Mouse (Mus musculus): ENCODE data around the gene Vwce.
A peak's percentile ranks its signal among the peaks of the same experiment; 100 is the strongest.

The Vwce gene

DNA sequence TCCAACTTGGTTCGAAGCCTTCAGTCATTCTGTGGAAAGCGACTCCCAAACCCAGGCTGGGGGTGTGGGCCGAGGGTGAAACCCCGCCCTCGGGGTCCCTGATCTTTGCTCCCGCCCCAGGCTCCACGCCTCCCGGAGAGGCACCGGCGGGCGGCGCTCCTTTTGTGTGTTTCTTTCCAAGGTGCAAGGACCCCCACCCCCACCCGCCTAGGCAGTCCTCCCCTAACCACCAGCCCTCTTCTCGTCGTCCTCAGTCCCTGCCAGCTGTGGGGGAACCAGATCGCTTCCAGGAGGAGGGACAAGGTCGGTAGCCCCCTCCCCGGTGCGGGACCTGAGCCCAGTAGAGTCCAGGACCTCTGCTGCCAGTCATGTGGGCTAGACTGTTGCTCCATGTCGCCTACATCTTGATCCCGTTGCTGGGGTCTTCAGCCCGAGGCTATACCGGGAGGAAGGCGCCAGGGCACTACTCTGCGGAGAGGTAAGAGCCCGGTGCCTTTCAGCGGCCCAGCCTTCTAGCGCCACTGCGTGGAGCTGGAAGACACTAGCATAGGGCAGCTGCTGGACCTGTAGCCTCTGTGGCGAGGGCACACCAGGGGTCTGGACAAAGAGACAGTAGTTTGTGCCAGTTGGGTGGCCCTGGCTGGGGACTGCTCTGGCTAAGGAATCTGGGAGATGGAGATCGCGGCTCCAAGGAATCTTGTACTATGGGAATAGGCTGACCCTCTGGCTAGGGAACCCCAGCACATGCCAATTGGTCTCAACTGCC is at the start of gene Vwce:
Gene Vwce, plus strand, starts transcription at position 108 of the 766 bp plus-strand sequence.
- no peak for DNase-seq (ENCODE audit: low read depth)

DNA sequence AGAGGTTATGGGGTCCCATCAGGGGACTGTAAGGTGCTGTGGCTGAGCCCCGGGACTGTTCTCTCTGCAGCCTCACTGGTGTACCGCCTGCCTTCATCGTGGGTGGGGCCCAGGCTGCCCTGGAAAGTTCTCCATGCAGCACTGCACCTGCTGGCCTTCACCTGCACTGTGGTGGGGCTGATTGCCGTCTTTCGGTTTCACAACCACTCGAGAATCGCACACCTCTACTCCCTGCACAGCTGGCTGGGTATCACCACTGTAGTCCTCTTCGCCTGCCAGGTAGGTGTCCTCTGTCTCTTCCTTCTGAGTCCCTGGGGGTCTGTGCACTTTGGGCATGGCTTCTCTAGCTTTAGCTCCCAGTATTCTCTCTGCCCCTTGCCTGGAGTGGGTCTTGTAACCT is 48.9 kb upstream of the Vwce start:
- DNase-seq (ENCODE audit: low read depth) = no peak

DNA sequence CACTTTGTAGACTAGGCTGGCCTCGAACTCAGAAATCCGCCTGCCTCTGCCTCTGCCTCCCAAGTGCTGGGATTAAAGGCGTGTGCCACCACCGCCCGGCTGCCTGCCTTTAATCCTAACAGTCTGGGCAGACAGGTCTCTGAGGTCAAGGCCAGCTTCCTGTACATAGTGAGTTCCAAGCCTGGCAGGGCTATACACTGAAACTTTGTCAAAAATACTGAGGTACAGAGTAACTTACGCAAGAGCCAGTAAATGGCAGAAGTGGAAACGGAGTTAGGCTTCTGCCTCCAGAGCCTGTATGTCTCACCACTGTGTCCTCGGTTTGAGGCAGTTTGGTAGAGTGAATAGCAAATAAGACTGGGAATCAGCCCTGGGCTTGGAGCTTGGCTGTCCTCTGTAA is 46.8 kb upstream of the Vwce start:
- DNase-seq (ENCODE audit: low read depth) = no peak

DNA sequence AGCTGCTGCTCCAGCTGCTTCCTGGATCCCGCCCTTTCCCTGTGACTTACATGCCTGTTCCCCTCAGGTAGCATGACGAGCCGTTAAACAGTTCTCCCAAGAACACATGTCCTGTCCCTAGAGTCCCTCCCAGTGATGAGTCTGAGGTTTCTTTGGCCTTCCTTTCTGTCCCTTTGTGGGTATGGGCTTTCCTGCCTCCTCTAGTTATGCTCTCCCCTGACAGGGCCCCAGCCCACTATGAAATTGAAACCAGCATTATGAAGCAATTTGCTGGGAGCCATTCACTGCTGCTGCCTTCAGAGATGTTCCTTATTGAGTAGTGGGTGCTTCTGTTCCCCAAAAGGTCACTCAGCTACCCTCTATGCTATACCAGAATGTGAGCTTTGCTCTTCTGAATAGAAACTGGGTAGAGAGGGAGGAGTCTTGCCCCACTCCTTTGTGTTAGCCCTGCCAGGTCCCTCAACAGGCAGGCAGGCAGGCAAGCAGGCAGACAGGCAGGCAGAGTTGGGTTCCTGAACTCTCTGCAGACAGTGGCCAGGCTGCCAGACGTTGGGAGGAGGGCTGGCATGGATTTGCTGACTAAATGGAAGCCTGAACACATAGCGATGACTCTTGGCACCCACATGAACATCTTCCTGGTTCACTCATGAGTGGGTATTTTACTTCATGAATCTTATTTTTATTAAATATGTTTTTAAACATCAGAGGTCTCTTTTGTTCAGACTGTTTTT is 44.7 kb upstream of the Vwce start:
- no peak for DNase-seq (ENCODE audit: low read depth)

DNA sequence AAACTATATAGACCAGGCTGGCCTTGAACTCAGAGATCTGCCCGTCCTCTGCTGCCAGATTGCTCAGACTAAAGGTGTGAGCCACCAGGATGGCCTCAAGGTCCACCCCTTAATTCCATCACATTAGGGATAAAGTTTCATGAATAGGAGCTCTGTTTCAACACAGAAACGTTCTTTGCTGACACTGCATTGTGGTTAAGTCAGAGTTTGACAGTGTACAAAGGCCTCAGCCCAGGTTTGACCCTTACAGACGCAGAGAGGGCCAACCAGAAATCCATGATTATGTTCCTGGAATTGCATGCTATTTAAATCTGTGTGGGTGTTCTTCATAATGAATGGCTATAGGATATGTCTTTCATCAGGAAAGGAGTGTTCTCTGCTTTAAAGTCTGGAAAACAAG is 43.7 kb upstream of the Vwce start:
- DNase-seq (ENCODE audit: low read depth) = no peak

DNA sequence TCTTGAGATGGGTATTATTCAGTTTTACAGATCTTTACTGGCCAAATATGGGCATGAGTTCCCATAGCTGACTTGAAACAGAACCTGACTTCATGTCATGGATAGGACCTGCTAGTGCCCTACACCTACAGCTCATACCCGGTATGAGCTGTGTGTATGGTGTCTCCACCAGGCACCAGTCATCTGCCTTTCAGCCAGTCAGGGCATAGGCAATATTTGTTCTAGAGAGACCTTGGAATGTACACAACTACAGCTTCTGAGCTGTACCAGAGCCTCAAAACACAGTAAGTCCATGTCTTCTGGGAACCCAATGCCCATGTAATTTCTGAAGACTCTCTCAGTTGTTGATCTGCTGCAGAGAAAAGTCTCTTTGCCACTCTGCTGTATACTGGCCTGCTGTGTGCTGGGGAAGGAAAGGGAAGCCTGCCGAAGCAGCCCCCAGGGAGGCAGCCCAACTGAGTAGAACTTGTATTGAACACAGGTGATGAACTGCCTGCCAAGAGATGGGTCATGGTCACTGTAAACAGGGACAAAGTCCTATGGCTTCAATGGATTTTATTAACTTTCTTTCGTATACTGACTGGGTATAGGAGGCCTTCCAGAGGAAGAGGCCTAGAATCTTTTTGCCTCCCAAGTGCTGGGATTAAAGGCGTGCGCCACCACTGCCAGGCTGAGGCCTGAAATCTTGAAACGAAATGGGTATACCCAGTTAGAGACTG is 42.2 kb upstream of the Vwce start:
- DNase-seq (ENCODE audit: low read depth) = no peak

DNA sequence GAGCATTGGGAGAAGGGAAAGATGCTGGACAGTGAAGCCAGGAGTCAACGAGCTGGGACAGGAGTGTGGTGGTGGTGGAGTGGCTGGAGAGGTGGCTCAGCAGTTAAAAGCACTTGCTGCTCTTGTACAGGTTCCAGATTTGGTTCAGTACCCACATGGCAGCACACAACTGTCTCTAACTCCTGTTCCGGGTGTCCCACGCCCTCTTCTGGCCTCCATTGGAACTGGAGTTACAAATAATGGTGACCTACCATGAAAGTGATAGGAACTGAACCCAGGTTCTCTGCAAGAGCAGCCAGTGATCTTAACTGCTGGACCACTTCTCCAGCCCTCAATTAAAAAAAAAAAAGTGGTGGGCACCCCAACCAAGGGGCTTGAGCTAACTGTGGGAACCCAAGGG is 35.8 kb upstream of the Vwce start:
- no peak for DNase-seq (ENCODE audit: low read depth)

DNA sequence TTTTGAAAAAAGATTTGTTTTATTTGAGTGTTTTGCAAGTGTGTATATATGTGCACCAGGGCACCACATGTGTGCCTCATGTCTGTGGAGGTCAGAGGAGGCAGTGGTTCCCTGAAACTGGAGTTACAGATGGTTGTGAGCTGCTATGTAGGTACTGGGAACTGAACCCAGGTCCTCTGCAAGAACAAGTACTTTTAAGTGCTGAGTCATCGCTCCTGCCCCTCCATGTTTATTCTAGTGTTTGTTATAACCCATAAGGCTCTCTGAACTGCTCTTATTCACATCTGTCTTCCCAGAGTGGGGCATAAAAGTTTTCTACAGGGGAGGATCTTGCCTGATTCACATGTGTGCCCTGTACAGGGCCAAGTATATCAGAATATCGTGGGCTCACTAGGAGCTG is 34.4 kb upstream of the Vwce start:
- DNase-seq (ENCODE audit: low read depth) = no peak

DNA sequence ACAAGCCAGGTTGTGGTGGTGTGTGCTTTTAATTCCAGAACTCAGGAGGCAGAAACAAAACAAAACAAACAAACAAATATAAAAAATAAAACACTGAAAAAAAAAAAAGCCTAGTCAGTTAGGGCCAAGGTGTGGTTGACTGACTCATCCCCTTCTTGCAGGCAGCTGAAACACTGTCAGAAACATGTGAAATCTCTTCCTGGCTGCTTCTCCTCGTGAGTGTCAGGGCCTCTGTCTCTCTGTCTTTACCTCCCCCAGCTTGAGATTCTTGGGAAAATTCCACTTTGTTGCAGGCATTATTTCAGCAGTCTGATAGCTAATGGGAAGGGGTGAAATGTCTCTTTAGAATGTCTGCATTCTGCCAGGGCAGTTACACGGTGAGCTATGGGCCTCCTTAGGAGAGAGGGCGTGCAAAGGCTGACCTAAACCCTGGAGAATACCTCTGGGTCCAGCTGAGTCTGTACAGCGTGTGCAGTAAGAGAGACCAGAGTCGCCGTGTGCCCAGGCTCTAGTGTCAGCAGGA is 31.7 kb upstream of the Vwce start:
- DNase-seq (ENCODE audit: low read depth) = no peak

DNA sequence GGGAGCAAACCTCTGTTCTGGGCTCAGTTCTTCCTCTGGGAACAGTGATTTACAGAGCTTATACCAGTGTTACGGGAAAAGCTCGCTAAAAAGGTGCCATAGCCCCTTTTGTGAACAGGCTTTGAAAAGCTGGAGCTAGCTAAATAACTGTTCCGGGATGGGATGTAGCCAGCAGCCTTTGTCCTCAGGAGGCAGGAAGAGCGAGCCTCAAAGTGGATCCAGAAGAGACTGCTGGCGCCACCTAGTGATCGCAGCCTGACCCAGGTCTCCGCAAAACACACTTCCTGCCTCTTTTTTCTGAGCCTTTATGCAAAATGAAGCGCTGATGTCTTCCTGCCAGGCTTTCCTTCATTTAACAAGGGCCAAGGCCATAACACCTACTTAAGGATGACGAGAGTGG is 31.2 kb upstream of the Vwce start:
- DNase-seq (ENCODE audit: low read depth) = peak; percentile 82

DNA sequence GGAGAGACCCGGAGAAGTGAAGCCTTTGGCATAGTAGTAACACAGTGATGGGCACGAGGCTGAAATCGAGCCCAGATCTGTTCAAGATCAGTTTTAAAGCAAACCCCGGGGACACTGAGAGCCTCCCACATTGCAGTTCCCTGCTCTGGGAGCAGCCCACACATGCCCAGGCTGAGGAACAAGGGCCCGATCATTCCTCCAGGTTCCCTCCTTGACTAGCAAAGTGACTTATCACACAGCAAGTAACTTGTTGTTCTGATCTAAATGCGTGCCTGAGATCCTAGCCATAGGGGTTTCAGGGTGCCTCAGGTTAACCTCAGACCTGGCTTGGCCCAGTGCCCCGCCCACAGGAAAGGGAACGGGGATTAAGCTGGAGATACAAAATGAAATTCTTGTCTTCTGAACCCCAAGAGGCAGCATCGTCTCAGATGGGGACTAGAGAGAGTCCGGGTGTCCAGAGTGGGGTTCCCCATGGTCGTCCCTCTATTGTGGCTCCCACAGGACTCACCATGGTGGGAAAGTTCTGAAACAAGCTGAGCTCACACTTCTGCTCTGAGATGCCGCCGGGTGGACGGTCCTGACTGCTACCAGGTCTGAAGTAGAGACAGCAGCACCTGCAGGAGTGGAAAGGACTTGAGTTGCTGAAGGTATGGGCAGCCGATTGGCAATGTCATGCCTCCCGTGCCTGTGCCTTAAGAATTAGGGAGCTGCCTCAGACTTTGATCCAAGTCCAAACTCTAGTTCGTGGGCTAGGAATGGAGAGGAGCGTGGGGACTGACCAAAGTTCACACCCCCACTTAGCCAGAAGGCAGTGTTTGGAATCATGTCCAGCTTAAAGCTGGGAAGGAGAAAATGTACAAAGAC is 30.1 kb upstream of the Vwce start:
- no peak for DNase-seq (ENCODE audit: low read depth)

DNA sequence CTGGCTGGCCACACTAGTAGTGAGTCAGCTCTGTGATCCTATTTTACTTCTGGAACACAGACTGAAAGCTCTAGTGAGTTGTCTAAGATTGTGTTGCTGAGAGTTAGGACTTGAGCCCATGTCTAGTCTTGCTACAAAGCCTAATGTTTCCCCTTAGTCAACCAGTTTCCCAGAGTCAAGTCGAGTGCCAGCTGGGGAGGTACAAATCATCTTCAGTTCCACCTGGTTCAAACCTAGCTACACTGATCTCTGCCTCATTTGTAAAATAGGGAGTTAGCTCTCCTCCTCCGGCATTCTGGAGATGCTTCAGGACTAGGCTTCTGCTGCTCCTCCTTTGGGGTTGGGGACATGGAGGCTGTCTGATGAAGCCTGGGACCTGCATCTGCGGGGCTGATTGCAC is 29.5 kb upstream of the Vwce start:
- DNase-seq (ENCODE audit: low read depth) = no peak

DNA sequence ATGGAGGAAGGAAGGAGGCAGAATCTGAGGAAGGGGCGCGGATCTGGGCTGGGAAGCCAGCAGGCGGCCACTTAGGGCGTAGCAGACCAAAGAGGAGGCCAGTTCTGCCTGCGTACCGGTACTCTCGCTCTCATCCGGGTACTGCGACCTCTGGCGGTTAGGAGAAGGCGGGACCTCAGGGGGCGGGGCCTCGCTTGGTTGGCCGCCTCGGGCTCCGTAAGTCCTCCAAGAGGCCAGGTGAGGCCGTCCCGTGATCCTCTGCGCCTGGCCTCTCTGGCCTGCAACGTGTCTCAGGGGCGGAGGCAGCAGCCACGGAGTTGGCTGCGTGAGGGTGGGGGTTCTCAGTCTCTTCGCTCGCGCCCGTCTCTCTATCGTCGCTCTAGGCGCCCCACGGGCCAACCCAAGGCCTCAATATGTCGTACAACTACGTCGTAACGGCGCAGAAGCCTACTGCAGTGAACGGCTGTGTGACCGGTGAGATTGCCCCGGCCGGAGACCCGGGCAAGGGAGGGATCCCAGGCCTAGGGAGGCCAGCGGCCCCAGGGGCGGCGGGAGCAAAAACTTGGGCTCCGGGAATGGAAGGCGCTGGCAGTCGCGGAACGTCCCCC is 28.6 kb upstream of the Vwce start, which contains the start of the genes Ddb1 and Tkfc:
Gene Ddb1, plus strand, starts transcription at position 35 of the 608 bp plus-strand sequence.
Gene Tkfc, minus strand, starts transcription at position 362 of the 608 bp plus-strand sequence.
- peak; percentile 95 for DNase-seq (ENCODE audit: low read depth)

DNA sequence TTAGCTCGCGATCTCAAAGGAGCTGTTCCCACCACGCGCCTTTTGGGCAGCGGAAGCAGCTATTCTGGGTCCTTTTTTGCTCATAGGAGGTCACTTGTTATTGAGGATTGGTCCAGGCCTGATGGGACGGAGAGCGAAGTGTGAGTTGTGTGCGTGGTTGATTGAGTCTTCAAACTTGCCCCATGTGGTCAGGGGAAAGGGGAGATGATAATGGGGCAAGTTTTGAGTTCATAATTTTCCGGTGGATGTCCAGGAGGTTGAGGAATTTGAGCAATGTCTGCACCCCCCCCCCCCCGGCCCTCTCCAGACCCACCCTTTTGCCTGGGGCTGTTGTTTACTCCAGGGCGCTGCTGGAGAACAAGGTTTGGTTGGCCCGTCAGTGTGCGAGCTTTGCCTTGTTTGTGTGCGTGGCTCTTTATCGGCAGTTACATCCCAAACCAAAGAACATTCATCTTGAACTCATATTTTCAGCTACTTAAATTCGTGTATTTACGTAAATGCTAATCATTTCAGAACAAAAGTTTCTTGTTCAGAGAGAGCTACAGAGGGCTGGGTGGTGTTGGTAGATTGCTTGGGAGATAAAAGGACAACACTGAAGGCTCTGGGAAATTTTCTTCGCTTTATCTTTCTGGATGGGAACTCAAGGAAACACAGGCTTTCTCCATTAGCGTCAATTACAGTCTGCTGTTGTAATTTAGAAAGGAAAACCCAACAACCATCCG is 28.0 kb upstream of the Vwce start:
- DNase-seq (ENCODE audit: low read depth) = no peak

DNA sequence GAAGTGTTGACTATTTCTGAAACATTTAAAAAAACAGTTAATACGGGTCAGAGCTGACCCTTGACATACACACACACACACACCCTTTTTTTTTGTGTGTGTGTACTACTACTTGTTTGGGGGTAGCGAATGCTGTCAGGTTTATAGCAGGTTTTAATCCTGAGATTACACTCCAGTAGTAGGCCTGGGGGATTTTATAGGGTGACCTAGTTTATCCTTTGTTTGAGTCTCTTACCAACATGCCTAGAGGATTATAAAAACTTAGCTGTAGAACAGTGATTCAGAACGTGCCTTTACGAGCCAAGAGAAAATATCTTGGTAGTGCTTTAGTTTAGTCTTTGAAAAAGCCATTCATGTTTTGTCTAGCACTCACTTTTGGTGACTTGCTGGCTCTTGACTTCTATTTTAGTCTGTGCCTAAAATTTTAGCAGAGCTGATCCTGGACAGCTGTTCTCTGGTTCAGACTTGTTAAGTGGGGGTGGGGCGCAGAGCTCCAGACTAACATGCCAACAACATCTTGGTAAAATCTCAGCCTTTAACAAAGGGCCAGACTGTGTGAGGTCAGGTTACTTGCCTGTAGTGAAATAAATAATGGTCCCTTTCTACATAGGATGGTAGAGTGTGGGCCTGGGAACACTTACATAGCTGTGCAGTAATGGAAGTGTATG is 25.3 kb upstream of the Vwce start:
- no peak for DNase-seq (ENCODE audit: low read depth)

DNA sequence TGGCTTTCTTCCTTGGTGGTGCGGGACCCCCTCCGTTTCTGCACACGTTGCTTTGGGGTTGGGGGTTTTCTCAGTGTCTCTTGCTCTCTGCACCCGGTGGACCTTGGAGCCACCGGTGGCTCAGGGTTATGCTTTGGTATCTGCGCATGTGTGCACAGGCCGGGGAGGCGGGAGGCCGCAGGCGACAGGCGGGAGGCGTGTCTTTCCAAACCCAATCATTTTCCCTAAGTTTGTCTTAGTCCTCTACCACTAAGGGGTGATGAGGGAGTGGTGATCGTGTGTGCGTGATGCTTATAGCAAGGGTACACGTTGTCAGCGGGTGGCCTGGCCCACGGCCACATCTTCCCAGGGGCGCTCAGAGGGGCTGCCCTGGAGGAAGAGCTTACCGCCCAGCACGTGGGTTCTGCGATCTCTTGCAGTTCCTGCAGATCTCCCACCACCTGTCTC is 882 bp downstream of the Vwce start:
- no peak for DNase-seq (ENCODE audit: low read depth)

DNA sequence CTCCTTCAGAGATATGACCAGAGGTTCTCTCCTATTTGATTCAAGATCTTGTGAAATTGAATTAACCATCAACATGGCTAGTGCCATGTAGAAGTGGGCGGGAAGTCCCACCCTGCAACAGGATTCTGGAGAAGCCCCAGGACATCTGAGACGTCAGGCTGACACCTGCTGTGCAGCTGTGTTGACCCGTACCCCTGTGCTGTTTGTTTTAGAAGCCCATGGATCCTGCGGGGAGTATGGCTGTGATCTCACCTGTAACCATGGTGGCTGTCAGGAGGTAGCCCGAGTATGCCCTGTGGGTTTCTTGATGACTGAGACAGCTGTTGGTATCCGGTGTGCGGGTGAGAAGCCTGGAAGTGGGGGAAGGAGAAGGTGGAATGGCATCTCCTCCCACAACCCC is 3.8 kb downstream of the Vwce start:
- DNase-seq (ENCODE audit: low read depth) = no peak

DNA sequence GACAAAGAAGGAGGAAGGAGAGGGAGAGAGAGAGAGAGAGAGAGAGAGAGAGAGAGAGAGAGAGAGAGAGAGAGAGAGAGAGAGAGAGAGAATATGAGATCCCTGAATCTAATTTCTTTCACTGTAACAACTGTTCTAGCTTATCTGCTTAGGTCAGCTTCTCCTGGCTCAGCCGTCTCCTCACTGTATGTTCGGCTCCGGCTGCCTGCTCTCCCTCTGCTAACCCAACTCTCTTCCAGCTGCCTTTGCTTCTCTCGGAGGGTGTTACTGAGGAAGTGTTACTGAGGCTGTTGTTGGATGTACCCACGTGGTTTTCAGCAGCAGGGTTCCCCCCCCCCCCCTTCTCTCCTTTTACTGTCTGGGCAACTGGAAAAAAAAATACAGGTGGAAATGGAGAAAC is 6.1 kb downstream of the Vwce start:
- DNase-seq (ENCODE audit: low read depth) = no peak

DNA sequence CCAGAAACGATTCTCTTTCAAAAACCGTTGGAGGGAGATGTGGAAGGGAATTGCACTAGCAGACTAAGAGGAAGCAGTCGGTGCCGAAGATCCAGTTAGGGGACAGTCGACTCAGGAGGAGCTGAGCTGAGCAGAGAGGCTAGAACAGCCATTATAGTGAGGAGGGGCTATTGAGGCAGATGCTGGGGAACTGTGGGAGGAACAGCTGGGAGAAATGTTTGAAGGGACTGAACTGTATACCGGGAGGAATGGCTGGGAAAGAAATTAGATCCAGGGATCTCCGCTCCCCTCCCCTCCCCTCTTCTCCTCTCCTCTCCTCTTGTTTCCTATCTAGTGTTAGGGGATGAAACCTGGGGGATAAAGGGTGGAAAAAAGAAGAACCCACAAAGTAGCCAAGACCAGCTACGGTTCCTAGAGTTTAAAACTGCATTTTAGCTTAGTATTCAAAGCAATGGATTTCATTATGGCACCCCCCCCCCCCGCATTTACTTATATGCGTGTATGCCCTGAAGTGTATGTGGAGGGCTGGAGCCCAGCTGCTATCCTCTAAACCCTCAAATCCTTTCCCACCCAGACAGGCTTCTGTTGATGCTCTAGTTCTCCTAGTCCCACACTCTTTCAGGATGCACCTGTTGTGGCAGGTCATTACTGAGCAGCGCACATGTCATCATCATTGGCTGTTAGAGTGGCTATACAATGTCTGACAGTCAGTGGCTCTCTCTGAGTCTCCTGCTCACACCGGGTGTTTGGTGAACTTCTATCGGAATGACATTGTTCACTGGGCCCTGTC is 6.8 kb downstream of the Vwce start:
- no peak for DNase-seq (ENCODE audit: low read depth)
